Mouse (Mus musculus) cerebellum, adult 2 months (tissue): ENCODE results near the gene Rpl23a. TPM values are rescaled to one million over a fixed set of nuclear protein-coding genes. Genes with fewer than 3 reads are reported as not detected.

Experiments
- DNase-seq, 2 experiments: peaks; one replicate each; pipeline ENCODE4 v3.0.0; 2021
- H3K27ac ChIP-seq: fragments of 200-500 bp; 2 replicates; pipeline ENCODE4 v1.5.1; 2012; ENCODE audit warnings: low read length, control low read depth, inconsistent platforms; ENCODE audit not compliant: insufficient read depth
- H3K27me3 ChIP-seq: fragments of 200-500 bp; 2 replicates; pipeline ENCODE4 v1.6.1; 2012; ENCODE audit warnings: inconsistent platforms, mild to moderate bottlenecking, low read length, moderate library complexity; ENCODE audit not compliant: control insufficient read depth, insufficient read depth
- H3K4me1 ChIP-seq: fragments of 200-500 bp; 2 replicates; pipeline ENCODE4 v1.6.1; 2011; ENCODE audit warnings: low read length; ENCODE audit not compliant: control insufficient read depth, insufficient read depth
- H3K4me3 ChIP-seq: fragments of 200-500 bp; replicated peaks from 2 replicates; pipeline ENCODE3; 2011; ENCODE audit warnings: mild to moderate bottlenecking, low read depth, low read length, control low read depth; ENCODE audit not compliant: insufficient read depth
- CTCF ChIP-seq: fragments of 200-500 bp; IDR thresholded peaks from 2 replicates; pipeline ENCODE4 v1.5.1; 2011; ENCODE audit warnings: low read depth, mild to moderate bottlenecking, control low read depth, low read length, moderate library complexity, borderline replicate concordance; ENCODE audit not compliant: insufficient read depth
- POLR2A ChIP-seq: fragments of 200-500 bp; IDR thresholded peaks from 2 replicates; pipeline ENCODE4 v1.6.1; 2011; ENCODE audit warnings: low read length, control low read depth, borderline replicate concordance; ENCODE audit not compliant: insufficient read depth
- WGBS: fragments of 180-500 bp; shearing (Covaris S2); methylation state at CpG from one replicate; pipeline ENCODE4 v1.1.7; 2018; 5-methylcytosine and 5-hydroxymethylcytosine counted together
- polyA plus RNA-seq: library from polyadenylated mRNA; depleted of rRNA; stranded (reverse); fragments of >200 nt; gene quantifications from 2 replicates; pipeline ENCODE4 v1.2.3, GENCODE M21; 2012

Gene Rpl23a
- polyA plus RNA-seq, 1 experiment, result 1,182 TPM

- H3K4me1 ChIP-seq, result peaks cover 5% of the 10 kb centered on the region
- H3K27me3 ChIP-seq, result no peaks in the 10 kb centered on the region
- no peak overlapping the region for H3K4me3 ChIP-seq
- H3K27ac ChIP-seq, result no peak overlapping the region
- TF ChIP-seq POLR2A (no peak), CTCF (no peak)
- no peak for DNase-seq
- WGBS, result 94% methylated on average over 3 of the region's 3 CpGs
Observed at GRCm38 (mm10) chr11:78174506-78174905, 8.9 kb downstream of the Rpl23a start.

GRCm38 (mm10) chr11:78172748-78173383 is 10.5 kb downstream of the Rpl23a start:
- no peak overlapping the region for H3K27ac ChIP-seq
- no peaks in the 10 kb centered on the region for H3K27me3 ChIP-seq
- no peak overlapping the region for H3K4me3 ChIP-seq
- H3K4me1 ChIP-seq, result no peaks in the 10 kb centered on the region; the same call in 1 of the 2 replicates
- DNase-seq, result no peak
- WGBS, result 66% methylated on average over 19 of the region's 19 CpGs
- TF ChIP-seq POLR2A (no peak), CTCF (no peak)

- TF ChIP-seq POLR2A (no peak), CTCF (no peak)
- 74% methylated on average over 16 of the region's 16 CpGs for WGBS
- DNase-seq, result no peak
- Histone ChIP-seq H3K4me3 (no peak overlapping the region), H3K27ac (no peak overlapping the region), H3K4me1 (peaks cover 3% of the 10 kb centered on the region), H3K27me3 (no peaks in the 10 kb centered on the region)
Observed at GRCm38 (mm10) chr11:78172034-78172747, 11.2 kb downstream of the Rpl23a start.

- 62% methylated on average over 4 of the region's 4 CpGs for WGBS
Observed at GRCm38 (mm10) chr11:78171328-78171727, 12.1 kb downstream of the Rpl23a start.

GRCm38 (mm10) chr11:78170306-78170705 is 13.1 kb downstream of the Rpl23a start:
- Histone ChIP-seq H3K4me1 (peaks cover 3% of the 10 kb centered on the region; the same call in 1 of the 2 replicates), H3K27ac (no peak overlapping the region), H3K27me3 (no peaks in the 10 kb centered on the region), H3K4me3 (no peak overlapping the region)
- whole genome bisulfite sequencing, result 92% methylated on average over 15 of the region's 15 CpGs
- no peak for DNase-seq
- no peak for TF ChIP-seq POLR2A
- no peak for TF ChIP-seq CTCF

More at GRCm38 (mm10) chr11:78171328-78171727, 12.1 kb downstream of the Rpl23a start:
- Histone ChIP-seq H3K4me3 (no peak overlapping the region), H3K27ac (no peak overlapping the region), H3K27me3 (no peaks in the 10 kb centered on the region), H3K4me1 (peaks cover 3% of the 10 kb centered on the region; the same call in 1 of the 2 replicates)
- no peak for DNase-seq
- TF ChIP-seq CTCF (no peak), POLR2A (no peak)

GRCm38 (mm10) chr11:78168541-78169468 is 14.6 kb downstream of the Rpl23a start:
- DNase-seq, result no peak
- 59% methylated on average over 19 of the region's 19 CpGs for WGBS
- Histone ChIP-seq H3K4me3 (no peak overlapping the region), H3K4me1 (peaks cover 3% of the 10 kb centered on the region; the same call in 1 of the 2 replicates), H3K27me3 (no peaks in the 10 kb centered on the region), H3K27ac (no peak overlapping the region)
- TF ChIP-seq POLR2A (no peak), CTCF (no peak)

GRCm38 (mm10) chr11:78167257-78167959 is 16.0 kb downstream of the Rpl23a start:
- no peak overlapping the region for H3K4me3 ChIP-seq
- peaks cover 3% of the 10 kb centered on the region; the same call in 1 of the 2 replicates for H3K4me1 ChIP-seq
- no peaks in the 10 kb centered on the region for H3K27me3 ChIP-seq
- WGBS, result 61% methylated on average over 14 of the region's 14 CpGs
- no peak overlapping the region for H3K27ac ChIP-seq
- TF ChIP-seq CTCF, result no peak
- no peak for TF ChIP-seq POLR2A
- no peak for DNase-seq
